Mouse (Mus musculus): ENCODE results near the gene Mcidas.

The Mcidas gene

GRCm38 (mm10) chr13:113013174-113013953, 19.7 kb downstream of the Mcidas start:
- DNase-seq: peak; percentile 84

GRCm38 (mm10) chr13:113021521-113021920, 27.9 kb downstream of the Mcidas start:
- peak; percentile 14 for DNase-seq

GRCm38 (mm10) chr13:113022467-113022866, 28.8 kb downstream of the Mcidas start:
- peak; percentile 5 for DNase-seq

- DNase-seq: peak; percentile 55
Measured at GRCm38 (mm10) chr13:113023274-113024143, 29.9 kb downstream of the Mcidas start.

GRCm38 (mm10) chr13:113031351-113031750, 37.7 kb downstream of the Mcidas start:
- DNase-seq: peak; percentile 81

- no peak for DNase-seq
Measured at GRCm38 (mm10) chr13:113031792-113032571, 38.3 kb downstream of the Mcidas start.

- no peak for DNase-seq
Measured at GRCm38 (mm10) chr13:113032831-113033230, 39.2 kb downstream of the Mcidas start.

- DNase-seq: no peak
Measured at GRCm38 (mm10) chr13:113034271-113034886, 40.7 kb downstream of the Mcidas start.

GRCm38 (mm10) chr13:113034950-113035421, 41.3 kb downstream of the Mcidas start, which contains the start of gene Cdc20b:
Gene Cdc20b, plus strand, starts transcription at chr13:113035111.
- peak; percentile 95 for DNase-seq

GRCm38 (mm10) chr13:113035852-113036251, 42.2 kb downstream of the Mcidas start:
- DNase-seq: peak; percentile 95

GRCm38 (mm10) chr13:113044876-113045275, 51.2 kb downstream of the Mcidas start:
- peak; percentile 70 for DNase-seq

GRCm38 (mm10) chr13:113045458-113046110, 51.9 kb downstream of the Mcidas start:
- DNase-seq: peak; percentile 80

GRCm38 (mm10) chr13:113046211-113046883, 52.7 kb downstream of the Mcidas start, which contains the start of gene Gpx8:
Gene Gpx8, minus strand, starts transcription at chr13:113046410.
- peak; percentile 93 for DNase-seq

GRCm38 (mm10) chr13:113047018-113047417, 53.4 kb downstream of the Mcidas start:
- DNase-seq: no peak

- DNase-seq: no peak
Measured at GRCm38 (mm10) chr13:113047647-113048046, 54.0 kb downstream of the Mcidas start.

All from heart, adult 11 months (tissue).